Mouse (Mus musculus) C2C12 (cell line): ENCODE measurements around the gene Chn2. TPM values are rescaled to one million over a fixed set of nuclear protein-coding genes. Genes with fewer than 3 reads are reported as not detected.

Experiments
- H3K27me3 ChIP-seq: one replicate; pipeline ENCODE4 v1.6.1; 2011; ENCODE audit not compliant: control insufficient read depth, insufficient read depth, insufficient read length
- H3K36me3 ChIP-seq: one replicate; pipeline ENCODE4 v1.6.1; 2011; ENCODE audit not compliant: control insufficient read depth, insufficient read depth
- H3K4me3 ChIP-seq: one replicate; pipeline ENCODE4 v1.5.1; 2011; ENCODE audit warnings: mild to moderate bottlenecking, control low read depth; ENCODE audit not compliant: poor library complexity, insufficient read depth, severe bottlenecking
- H3K79me2 ChIP-seq: one replicate; pipeline ENCODE4 v1.6.1; 2011; ENCODE audit not compliant: control insufficient read depth, insufficient read depth
- H3K79me3 ChIP-seq: one replicate; pipeline ENCODE4 v1.6.1; 2011; ENCODE audit warnings: low read depth, control low read depth
- H3ac ChIP-seq: one replicate; pipeline ENCODE3; 2011; ENCODE audit warnings: low read depth; ENCODE audit not compliant: control insufficient read depth, insufficient read length
- CEBPB ChIP-seq: IDR thresholded peaks from one replicate; pipeline ENCODE4 v1.6.1; 2011; ENCODE audit warnings: low read depth, mild to moderate bottlenecking, control low read depth, moderate library complexity
- CTCF ChIP-seq: IDR thresholded peaks from one replicate; pipeline ENCODE4 v1.5.1; 2011; ENCODE audit not compliant: control insufficient read depth, insufficient read depth, insufficient read length
- FOSL1 ChIP-seq: IDR thresholded peaks from one replicate; pipeline ENCODE4 v1.8.0; 2011; ENCODE audit warnings: mild to moderate bottlenecking, low read length; ENCODE audit not compliant: poor library complexity, insufficient read depth, severe bottlenecking
- MAX ChIP-seq: IDR thresholded peaks from one replicate; pipeline ENCODE4 v1.6.1; 2011; ENCODE audit warnings: mild to moderate bottlenecking, control low read depth
- MYOD1 ChIP-seq: IDR thresholded peaks from one replicate; pipeline ENCODE4 v1.6.1; 2011; ENCODE audit warnings: low read depth; ENCODE audit not compliant: control insufficient read depth, insufficient read length
- MYOG ChIP-seq: IDR thresholded peaks from one replicate; pipeline ENCODE4 v1.6.1; 2011; ENCODE audit not compliant: control insufficient read depth, insufficient read length; ENCODE audit errors: extremely low read depth
- USF1 ChIP-seq: IDR thresholded peaks from one replicate; pipeline ENCODE4 v1.6.1; 2011; ENCODE audit warnings: low read depth, mild to moderate bottlenecking, control low read depth, moderate library complexity
- polyA plus RNA-seq: library from polyadenylated mRNA; unstranded; fragments of >200 nt; fragmentation: generic; extraction: Trizol; gene quantifications from one replicate; pipeline ENCODE4 v1.2.1, GENCODE M21; 2012; ENCODE audit warnings: missing spikeins

Gene Chn2
- polyA plus RNA-seq, 1 experiment = 6.4 TPM

DNA sequence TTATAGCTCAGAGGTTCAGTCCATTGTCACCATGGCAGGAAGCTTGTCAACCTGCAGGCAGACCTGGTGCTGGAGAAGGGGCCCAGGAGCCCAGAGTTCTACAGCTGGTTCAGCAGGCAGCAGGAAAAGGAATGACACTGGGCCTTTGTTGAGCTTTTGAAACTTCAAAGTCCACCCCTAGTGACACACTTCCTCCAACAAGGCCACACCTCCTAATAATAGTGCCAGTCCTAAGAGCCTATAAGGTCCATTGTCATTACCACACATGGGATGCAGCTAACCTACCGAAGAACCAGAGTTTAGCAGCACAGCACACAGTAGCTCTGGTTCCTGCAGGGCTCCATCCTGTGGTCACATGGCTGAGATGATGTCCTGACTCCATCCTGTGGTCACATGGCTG lies 13.3 kb downstream of the Chn2 start:
- H3K36me3 ChIP-seq = no peaks in the 10 kb centered on the region
- no peaks in the 10 kb centered on the region for H3K27me3 ChIP-seq
- no peaks in the 10 kb centered on the region for H3K79me2 ChIP-seq
- no peaks in the 10 kb centered on the region for H3K79me3 ChIP-seq
- H3K4me3 ChIP-seq = no peak overlapping the region
- TF ChIP-seq MYOD1 = no peak
- no peak for TF ChIP-seq USF1
- no peak for TF ChIP-seq MAX
- no peak for TF ChIP-seq CEBPB
- no peak for TF ChIP-seq CTCF
- no peak for TF ChIP-seq MYOG
- no peak for TF ChIP-seq FOSL1
- H3ac ChIP-seq = no peak overlapping the region

DNA sequence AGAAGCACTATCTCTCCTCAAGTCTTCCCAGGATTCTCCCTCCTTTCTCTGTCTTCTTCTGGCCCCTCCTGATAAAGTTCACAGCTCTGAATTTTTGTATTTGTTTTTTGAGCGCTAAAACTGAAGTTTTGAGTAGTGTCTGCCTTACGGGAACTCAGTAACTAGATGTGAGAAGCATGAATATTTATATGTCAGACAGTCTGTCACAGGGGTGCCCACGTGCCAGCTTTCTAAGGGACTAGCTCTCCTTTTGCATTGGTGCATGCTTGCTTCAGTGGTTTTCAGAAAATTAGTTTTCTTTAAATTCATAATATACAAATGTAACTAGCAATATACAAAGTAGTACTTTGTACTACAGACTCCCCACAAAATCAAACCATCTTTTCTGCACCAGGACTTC lies 14.0 kb downstream of the Chn2 start:
- no peaks in the 10 kb centered on the region for H3K36me3 ChIP-seq
- TF ChIP-seq MYOD1 (no peak), CEBPB (no peak), MAX (no peak), FOSL1 (no peak)
- no peaks in the 10 kb centered on the region for H3K79me2 ChIP-seq
- H3K4me3 ChIP-seq = no peak overlapping the region
- no peak overlapping the region for H3ac ChIP-seq
- H3K27me3 ChIP-seq = no peaks in the 10 kb centered on the region
- no peaks in the 10 kb centered on the region for H3K79me3 ChIP-seq

DNA sequence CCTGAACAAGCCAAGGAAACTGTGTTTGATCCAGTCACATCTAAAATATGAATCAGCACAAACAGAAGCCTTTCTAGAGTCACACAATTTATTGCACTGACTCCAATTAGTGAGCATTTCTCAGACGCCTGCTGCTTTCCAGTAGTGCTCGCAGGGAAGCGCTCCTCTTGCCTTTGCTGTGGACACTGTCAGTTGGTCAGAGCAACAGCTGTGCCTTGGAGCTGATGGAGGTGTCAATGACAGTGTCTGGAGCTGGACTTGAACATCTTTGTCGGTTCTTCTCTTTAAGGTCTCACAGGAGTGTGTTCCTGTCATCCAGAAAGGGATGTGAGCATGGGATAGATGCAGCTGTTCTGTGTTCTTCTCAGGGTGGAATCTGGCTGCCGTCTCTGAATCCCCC lies 16.0 kb downstream of the Chn2 start:
- no peak for TF ChIP-seq MYOD1
- TF ChIP-seq FOSL1 = no peak
- no peak for TF ChIP-seq USF1
- no peak for TF ChIP-seq MAX
- Histone ChIP-seq H3K79me3 (no peaks in the 10 kb centered on the region), H3K79me2 (no peaks in the 10 kb centered on the region), H3K4me3 (no peak overlapping the region), H3K36me3 (no peaks in the 10 kb centered on the region), H3ac (no peak overlapping the region), H3K27me3 (no peaks in the 10 kb centered on the region)

DNA sequence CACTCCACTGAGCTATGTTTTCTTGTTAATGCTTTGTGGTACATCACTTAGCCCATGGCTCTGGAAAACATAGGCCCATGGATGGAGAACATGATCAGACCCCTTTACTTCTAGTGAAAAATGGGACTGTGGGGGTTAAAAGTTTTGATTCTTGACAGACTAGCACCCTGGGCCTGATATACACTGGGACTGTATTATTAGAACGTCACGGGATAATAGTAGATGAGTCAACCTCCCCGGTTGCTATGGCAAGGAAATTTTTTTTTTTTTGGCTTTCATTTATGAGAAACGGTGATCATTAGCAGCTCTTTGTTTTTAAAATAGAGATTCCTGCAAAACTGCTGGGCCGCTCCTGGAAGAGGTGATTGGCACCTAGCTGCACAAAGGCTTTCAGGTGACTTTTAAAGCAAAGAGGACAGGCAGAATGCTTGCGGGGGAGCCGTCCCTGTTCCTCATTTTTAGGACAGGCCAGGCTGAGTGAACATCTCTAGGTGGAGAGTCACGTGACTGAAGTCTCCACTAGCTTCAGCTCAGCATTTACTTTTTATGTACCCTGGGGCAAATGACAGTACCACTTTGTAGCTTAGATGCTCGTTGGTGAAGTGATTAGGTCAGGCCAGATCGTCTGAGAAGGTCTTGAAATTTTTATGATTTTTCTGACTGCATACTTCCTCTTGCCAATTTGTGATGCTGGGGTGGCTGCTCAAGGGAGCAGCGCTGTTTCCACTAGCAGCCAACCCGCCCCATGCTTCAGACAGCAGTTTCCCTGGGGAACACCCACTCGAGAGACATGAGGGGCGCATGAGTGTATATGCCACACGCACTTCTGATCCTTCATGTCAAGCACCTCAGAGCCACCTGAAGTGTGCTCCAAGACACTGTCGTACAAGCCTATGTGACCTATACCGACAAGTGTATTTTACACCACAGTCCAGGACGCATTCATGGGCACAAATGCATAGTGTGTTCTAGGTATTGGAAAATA lies 17.5 kb downstream of the Chn2 start:
- Histone ChIP-seq H3K79me3 (no peaks in the 10 kb centered on the region), H3ac (no peak overlapping the region), H3K36me3 (no peaks in the 10 kb centered on the region), H3K27me3 (no peaks in the 10 kb centered on the region), H3K79me2 (no peaks in the 10 kb centered on the region), H3K4me3 (no peak overlapping the region)
- TF ChIP-seq USF1 (peak; percentile 55), MAX (no peak), CTCF (no peak)

DNA sequence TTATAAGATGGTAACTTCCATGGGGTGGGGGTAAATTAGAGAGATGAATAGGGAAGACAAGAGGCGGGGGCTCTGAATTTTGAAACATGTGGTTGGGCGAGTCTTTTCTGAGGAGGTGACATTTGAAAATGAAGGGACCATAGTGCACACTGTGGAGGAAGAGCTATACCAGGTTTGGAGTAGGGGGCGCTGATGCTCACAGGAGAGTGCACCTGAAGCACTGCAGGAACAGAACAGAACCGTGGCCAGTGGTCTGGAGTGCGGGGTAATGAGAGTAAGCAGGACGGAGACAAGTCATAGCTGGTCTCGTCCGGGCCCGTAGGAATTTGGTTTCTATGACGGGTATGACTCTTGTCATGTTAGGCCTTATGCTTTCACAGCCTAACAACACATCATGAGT lies 18.3 kb downstream of the Chn2 start:
- Histone ChIP-seq H3ac (no peak overlapping the region), H3K79me3 (no peaks in the 10 kb centered on the region), H3K4me3 (no peak overlapping the region), H3K27me3 (no peaks in the 10 kb centered on the region), H3K36me3 (no peaks in the 10 kb centered on the region), H3K79me2 (no peaks in the 10 kb centered on the region)
- TF ChIP-seq MAX = no peak
- no peak for TF ChIP-seq FOSL1
- no peak for TF ChIP-seq CTCF
- no peak for TF ChIP-seq CEBPB
- TF ChIP-seq USF1 = no peak
- no peak for TF ChIP-seq MYOD1
- TF ChIP-seq MYOG = no peak

DNA sequence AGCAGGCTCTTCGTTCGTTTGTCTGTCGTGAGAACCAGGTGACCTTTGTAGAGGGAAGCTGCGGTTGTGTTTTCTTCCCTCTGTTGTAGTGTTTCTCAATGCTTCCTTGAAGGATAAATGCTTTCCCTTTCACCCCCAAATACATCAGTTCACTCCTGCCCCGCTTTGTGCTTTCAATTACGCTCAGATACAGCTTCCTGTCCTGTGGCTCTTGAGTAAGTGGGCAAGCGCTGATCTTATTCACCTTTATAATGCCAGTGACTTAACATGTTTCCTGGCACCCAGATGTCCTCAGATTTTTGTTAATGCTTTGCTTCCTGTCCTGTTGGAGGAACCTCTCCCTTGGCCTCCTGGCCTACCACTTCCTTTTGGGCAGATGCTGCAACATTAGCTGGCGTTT lies 19.5 kb downstream of the Chn2 start:
- Histone ChIP-seq H3K4me3 (no peak overlapping the region), H3K27me3 (no peaks in the 10 kb centered on the region)
- no peak for TF ChIP-seq CEBPB
- TF ChIP-seq MAX = no peak
- no peak for TF ChIP-seq CTCF
- TF ChIP-seq FOSL1 = no peak
- no peak for TF ChIP-seq MYOG
- TF ChIP-seq USF1 = no peak
- no peak for TF ChIP-seq MYOD1

More for the DNA sequence above, 19.5 kb downstream of the Chn2 start:
- Histone ChIP-seq H3K79me3 (no peaks in the 10 kb centered on the region), H3ac (no peak overlapping the region), H3K79me2 (no peaks in the 10 kb centered on the region), H3K36me3 (no peaks in the 10 kb centered on the region)
